Mouse (Mus musculus) naive thymus-derived CD4-positive, alpha-beta T cell, adult 2 months (primary cell): ENCODE results near the gene Prpf4b.
"Not testable (repeated sequence)": the region's sequence is repeated elsewhere in the genome, so short reads cannot be mapped to it uniquely, and the experiment has no call there.

Experiments
- DNase-seq: peaks from one replicate; pipeline ENCODE4 v3.0.0-alpha.2; 2011; ENCODE audit warnings: low read depth

Prpf4b gene

GRCm38 (mm10) chr13:34934931-34935644 is 60.0 kb downstream of the Prpf4b start:
- no peak for DNase-seq

- DNase-seq = no peak
Measured at GRCm38 (mm10) chr13:34942370-34942769, 67.3 kb downstream of the Prpf4b start.

GRCm38 (mm10) chr13:34951437-34951836 is 76.3 kb downstream of the Prpf4b start:
- not testable (repeated sequence) for DNase-seq
